Mouse (Mus musculus) liver, postnatal 0 days (tissue): ENCODE data around the gene Ezh1. TPM values are rescaled to one million over a fixed set of nuclear protein-coding genes. Genes with fewer than 3 reads are reported as not detected.

Experiments used
- ATAC-seq: fragments of 200-750 bp; cut with Nextera tagmentation; 2 replicates; pipeline ENCODE4 v1.8.0; 2017; ENCODE audit warnings: mild to moderate bottlenecking, moderate library complexity
- DNase-seq: peaks from one replicate; pipeline ENCODE4 v3.0.0-alpha.2; 2016
- H3K27ac ChIP-seq: fragments of 300-500 bp; sonication (generic); 2 replicates; pipeline ENCODE4 v1.5.1; 2014; ENCODE audit warnings: antibody characterized with exemption, moderate library complexity, mild to moderate bottlenecking, low read depth
- H3K27me3 ChIP-seq: fragments of 300-500 bp; sonication (generic); 2 replicates; pipeline ENCODE4 v1.6.1; 2014; ENCODE audit warnings: low read length, control low read depth, mixed read lengths; ENCODE audit not compliant: insufficient read depth
- H3K36me3 ChIP-seq: fragments of 300-500 bp; sonication (generic); replicated peaks from 2 replicates; pipeline ENCODE4 v1.6.1; 2014; ENCODE audit warnings: mild to moderate bottlenecking, control low read depth, low read length, moderate library complexity, mixed read lengths; ENCODE audit not compliant: insufficient read depth
- H3K4me1 ChIP-seq: fragments of 300-500 bp; sonication (generic); 2 replicates; pipeline ENCODE4 v1.6.1; 2014; ENCODE audit warnings: antibody characterized with exemption, mild to moderate bottlenecking, control low read depth; ENCODE audit not compliant: insufficient read depth
- H3K4me2 ChIP-seq: fragments of 300-500 bp; sonication (generic); 2 replicates; pipeline ENCODE4 v1.6.1; 2014; ENCODE audit warnings: low read depth, mild to moderate bottlenecking, low read length, moderate library complexity, mixed read lengths
- H3K4me3 ChIP-seq: fragments of 300-500 bp; sonication (generic); 2 replicates; pipeline ENCODE4 v1.5.1; 2014; ENCODE audit warnings: low read depth, low read length
- H3K9ac ChIP-seq: fragments of 300-500 bp; sonication (generic); replicated peaks from 2 replicates; pipeline ENCODE4 v1.6.1; 2014; ENCODE audit warnings: mild to moderate bottlenecking, moderate library complexity
- H3K9me3 ChIP-seq: fragments of 300-500 bp; sonication (generic); 2 replicates; pipeline ENCODE4 v1.6.1; 2016; ENCODE audit warnings: mild to moderate bottlenecking, control low read depth, low read length, mixed read lengths
- CTCF ChIP-seq: sonication (generic); IDR thresholded peaks from 2 replicates; pipeline ENCODE4 v1.5.1; 2016; ENCODE audit warnings: antibody characterized with exemption, low read depth
- EP300 ChIP-seq: IDR thresholded peaks from 2 replicates; pipeline ENCODE4 v1.6.1; 2016; ENCODE audit warnings: antibody characterized with exemption, low read depth, mild to moderate bottlenecking
- WGBS: fragments of 180-500 bp; shearing (Covaris S2); extraction: QIAGEN DNeasy Blood & Tissue Kit; methylation state at CpG from one replicate; pipeline ENCODE4 v1.1.7; 2014; ENCODE audit not compliant: insufficient replicate concordance; 5-methylcytosine and 5-hydroxymethylcytosine counted together
- polyA plus RNA-seq: library from polyadenylated mRNA; unstranded; fragments of >200 nt; fragmentation: Nextera tagmentation; extraction: Ambion mirVana; gene quantifications from 2 replicates; pipeline ENCODE4 v1.2.1, GENCODE M21; 2015

Gene Ezh1
- polyA plus RNA-seq, 1 experiment from 2014 or later: 5.0 TPM

DNA sequence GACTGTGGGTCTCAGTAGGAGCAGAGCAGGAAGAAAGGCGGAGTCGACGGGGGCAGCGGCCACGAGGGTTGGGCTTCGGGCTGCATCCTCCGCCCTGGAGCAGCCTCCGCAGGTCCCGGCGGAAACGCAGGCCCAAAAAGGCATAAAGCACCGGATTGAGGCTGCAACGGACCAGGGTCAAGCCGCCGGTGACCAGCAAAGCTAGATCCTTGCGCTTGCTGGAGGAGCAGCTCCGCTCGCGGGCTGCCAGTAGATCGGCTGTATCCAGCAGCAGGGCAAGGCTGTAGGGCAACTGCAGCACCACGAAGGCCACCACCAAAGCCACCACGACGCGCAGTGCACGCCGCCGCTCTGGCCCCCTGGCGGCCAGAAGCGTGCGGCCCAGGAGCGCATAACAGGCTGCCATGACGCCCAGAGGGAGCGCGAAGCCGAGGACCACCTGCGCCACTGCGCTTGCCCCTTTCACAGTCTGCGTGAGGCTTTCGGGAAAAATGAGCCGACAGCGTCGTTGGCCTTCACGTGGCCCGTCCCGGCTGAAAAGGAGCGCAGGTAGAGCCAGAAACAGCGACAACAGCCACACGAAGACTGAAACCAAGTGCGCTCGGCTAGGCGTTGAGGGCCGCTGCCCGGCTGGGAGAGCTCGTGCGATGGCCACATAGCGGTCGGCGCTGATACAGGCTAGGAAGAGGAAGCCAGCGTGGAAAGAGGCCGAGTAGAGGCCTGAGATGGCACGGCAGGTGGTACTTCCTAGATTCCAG lies 52.5 kb downstream of the Ezh1 start:
- ATAC-seq (peak; percentile 65), DNase-seq (peak; percentile 80)
- Histone ChIP-seq H3K27ac (peak overlapping the region; percentile 48; the same call in 1 of the 2 replicates), H3K4me1 (peaks cover 49% of the 10 kb centered on the region), H3K4me3 (peak overlapping the region; percentile 40), H3K9me3 (no peaks in the 10 kb centered on the region), H3K36me3 (no peaks in the 10 kb centered on the region), H3K4me2 (peak overlapping the region; percentile 72), H3K9ac (peak overlapping the region; percentile 44; the same call in 1 of the 2 replicates), H3K27me3 (peaks cover 88% of the 10 kb centered on the region)
- 2% methylated on average over 56 of the region's 61 CpGs for WGBS
- TF ChIP-seq EP300 (no peak), CTCF (peak; percentile 96)

DNA sequence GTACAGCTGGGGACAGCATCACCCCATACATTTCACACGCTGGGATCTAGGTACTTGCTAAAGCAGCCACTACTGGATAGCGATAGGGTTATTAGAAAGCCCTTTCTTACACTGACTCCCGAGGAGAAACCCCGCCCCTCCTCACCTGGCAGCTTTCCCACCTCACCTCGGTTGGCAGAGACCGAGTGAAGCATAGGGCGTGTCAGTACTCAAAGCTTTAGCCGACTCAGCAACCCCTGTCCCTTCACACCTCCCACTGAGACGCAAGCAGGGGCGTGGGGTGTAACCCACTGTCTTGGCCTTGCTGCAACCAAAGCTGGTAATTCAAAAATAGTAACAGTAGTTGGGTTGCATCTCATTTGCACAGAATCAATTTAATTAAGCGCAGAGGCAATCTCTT lies 53.2 kb downstream of the Ezh1 start:
- Histone ChIP-seq H3K4me2 (peak overlapping the region; percentile 72), H3K27me3 (peaks cover 95% of the 10 kb centered on the region), H3K36me3 (no peaks in the 10 kb centered on the region), H3K9ac (no peak overlapping the region), H3K27ac (peak overlapping the region; percentile 48; the same call in 1 of the 2 replicates), H3K9me3 (no peaks in the 10 kb centered on the region), H3K4me3 (peak overlapping the region; percentile 40; the same call in 1 of the 2 replicates), H3K4me1 (peaks cover 51% of the 10 kb centered on the region)
- ATAC-seq: no peak
- no peak for TF ChIP-seq EP300
- TF ChIP-seq CTCF: no peak
- 7% methylated on average over 11 of the region's 11 CpGs for WGBS
- DNase-seq: no peak

- Histone ChIP-seq H3K4me2 (peak overlapping the region; percentile 82), H3K36me3 (0 out of 2 replicates have a peak, but pooled peaks cover 4% of the 10 kb centered on the region), H3K9ac (peak overlapping the region; percentile 54), H3K27ac (peak overlapping the region; percentile 35; the same call in 1 of the 2 replicates), H3K4me1 (peaks cover 54% of the 10 kb centered on the region), H3K27me3 (peaks cover 95% of the 10 kb centered on the region), H3K9me3 (no peaks in the 10 kb centered on the region), H3K4me3 (peak overlapping the region; percentile 63)
- DNase-seq (no peak), ATAC-seq (no peak)
- TF ChIP-seq EP300 (no peak), CTCF (no peak)
- WGBS: 10% methylated on average over 5 of the region's 5 CpGs
Measured at GRCm38 (mm10) chr11:101172434-101172815, 53.8 kb downstream of the Ezh1 start.

GRCm38 (mm10) chr11:101171721-101172433 lies 54.4 kb downstream of the Ezh1 start:
- under 1% methylated on average over 31 of the region's 31 CpGs for WGBS
- no peak for DNase-seq
- peak; percentile 35 for ATAC-seq
- TF ChIP-seq EP300: no peak
- no peak for TF ChIP-seq CTCF
- Histone ChIP-seq H3K9me3 (no peaks in the 10 kb centered on the region), H3K36me3 (peaks cover 6% of the 10 kb centered on the region; the same call in 1 of the 2 replicates), H3K4me3 (peak overlapping the region; percentile 63), H3K27ac (peak overlapping the region; percentile 35; the same call in 1 of the 2 replicates), H3K4me1 (peaks cover 54% of the 10 kb centered on the region), H3K9ac (peak overlapping the region; percentile 54), H3K4me2 (peak overlapping the region; percentile 82), H3K27me3 (peaks cover 95% of the 10 kb centered on the region)

DNA sequence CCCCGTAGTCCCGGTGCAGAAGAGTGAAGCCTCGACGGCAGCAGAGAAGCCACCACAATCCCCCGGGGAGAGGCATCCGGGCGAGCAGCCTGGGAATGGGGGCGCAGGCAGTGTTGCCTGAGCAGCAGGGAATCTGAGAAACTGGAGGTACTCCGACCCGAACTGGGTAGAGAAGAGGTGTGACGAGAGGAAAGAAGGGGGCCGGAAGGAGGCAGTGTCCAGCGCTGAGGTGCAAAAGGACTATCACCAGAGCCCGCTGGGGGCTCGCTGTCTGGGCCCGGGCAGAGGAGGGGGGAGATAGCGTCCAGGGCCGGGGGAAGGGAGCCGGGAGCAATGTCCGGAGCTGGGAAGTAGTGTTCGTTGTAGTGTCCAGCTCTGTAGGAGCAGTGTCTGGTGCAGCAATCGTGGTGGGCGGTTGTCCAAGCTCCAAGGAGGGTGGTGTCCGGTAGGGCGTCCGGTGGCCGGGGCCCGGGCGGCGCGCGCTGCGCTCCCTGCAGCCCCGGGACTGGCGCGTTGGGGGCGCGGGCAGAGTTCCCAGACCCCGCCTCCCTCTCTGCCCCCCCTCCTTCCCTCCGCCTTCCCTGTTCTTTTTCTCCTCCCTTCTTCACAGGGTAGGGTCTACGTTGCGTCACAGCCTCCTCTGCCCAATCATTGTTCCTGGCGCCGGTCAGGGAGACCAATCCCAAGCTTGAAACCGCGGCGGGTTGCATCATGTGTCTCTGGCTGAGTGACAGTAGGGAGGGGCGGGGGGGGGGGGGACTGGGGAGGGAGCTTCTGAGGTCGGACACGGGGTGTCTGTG lies 55.3 kb downstream of the Ezh1 start, which contains the start of gene Plekhh3:
Gene Plekhh3, minus strand, starts transcription at position 541 of the 800 bp plus-strand sequence.
- peak within 1 kb of the TSS; percentile 63 for H3K27ac ChIP-seq

More for the DNA sequence above, 55.3 kb downstream of the Ezh1 start, which contains the start of gene Plekhh3:
- Histone ChIP-seq H3K27me3 (peaks cover 95% of the 10 kb centered on the region), H3K36me3 (peaks cover 10% of the 10 kb centered on the region), H3K9me3 (no peaks in the 10 kb centered on the region), H3K4me3 (peak within 1 kb of the TSS; percentile 63), H3K9ac (peak within 1 kb of the TSS; percentile 62), H3K4me2 (peak within 1 kb of the TSS; percentile 82), H3K4me1 (peaks cover 48% of the 10 kb centered on the region)
- 1% methylated on average over 47 of the region's 50 CpGs for WGBS
- TF ChIP-seq CTCF (peak; percentile 14; the same call in 1 of the 2 replicates), EP300 (no peak)
- DNase-seq (peak; percentile 89), ATAC-seq (peak; percentile 89)
